Mouse (Mus musculus) liver, embryonic 14.5 days (tissue): ENCODE data around the gene Kpna2.

ENCODE experiments used
- CTCF ChIP-seq: IDR thresholded peaks from 2 replicates; pipeline ENCODE4 v1.5.1; 2016; ENCODE audit warnings: antibody characterized with exemption, low read depth, control low read depth
- EP300 ChIP-seq: IDR thresholded peaks from 2 replicates; pipeline ENCODE4 v1.6.1; 2016; ENCODE audit warnings: antibody characterized with exemption, low read depth

DNA sequence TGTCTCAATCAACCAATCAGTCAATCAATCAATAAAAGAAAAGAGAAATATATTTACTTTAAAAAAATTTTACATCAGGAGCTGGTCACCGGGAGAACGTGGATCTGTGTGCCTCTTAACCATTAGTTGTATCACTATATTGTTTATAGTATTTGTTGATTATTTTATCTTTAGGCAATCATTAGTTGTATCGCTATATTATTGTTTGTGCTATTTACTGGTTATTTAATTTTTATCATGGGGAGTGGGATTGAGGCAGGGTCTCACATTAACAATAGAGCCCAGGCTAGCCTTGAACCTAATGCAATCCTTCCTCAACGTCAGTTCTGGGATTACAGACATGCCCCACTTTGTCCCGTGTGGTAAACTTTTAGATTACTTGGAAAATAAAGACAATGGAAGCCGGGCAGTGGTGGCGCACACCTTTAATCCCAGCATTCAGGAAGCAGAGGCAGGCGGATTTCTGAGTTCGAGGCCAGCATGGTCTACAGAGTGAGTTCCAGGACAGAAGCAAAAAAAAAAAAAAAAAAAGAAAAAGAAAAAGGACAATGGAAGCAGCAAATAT, 690 bp upstream of the Kpna2 start:
- TF ChIP-seq CTCF (no peak), EP300 (no peak)
